Mouse (Mus musculus): ENCODE data around the gene Plcl1. TPM values are rescaled to one million over a fixed set of nuclear protein-coding genes. Genes with fewer than 3 reads are reported as not detected.

Plcl1 gene
- total and polyA plus RNA-seq, 3 experiments: 0.05 TPM; not detected in 2

DNA sequence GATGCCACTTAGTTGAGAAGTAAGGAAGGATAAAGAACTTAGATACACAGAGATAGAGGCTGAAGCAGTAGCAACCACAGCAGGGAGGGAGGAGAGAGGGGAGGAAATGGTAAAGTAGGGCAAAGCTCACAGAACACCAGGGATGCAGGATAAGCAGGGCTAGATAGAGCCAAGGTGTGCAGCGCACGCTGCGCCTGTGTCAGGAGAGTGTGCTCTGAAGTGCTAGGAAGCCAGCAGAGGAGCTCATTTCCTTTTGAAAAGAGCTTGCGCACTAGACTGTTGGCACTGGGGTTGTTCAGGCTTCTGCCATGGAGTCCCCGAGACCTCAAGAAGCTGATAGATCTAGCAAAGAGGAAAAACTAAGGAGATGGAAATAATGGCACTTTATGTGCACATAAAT, 40.6 kb downstream of the Plcl1 start:
- DNase-seq (ENCODE audit: low spot score): no peak
- no peaks in the 10 kb centered on the region for H3K4me1 ChIP-seq (ENCODE audit: insufficient read depth, low read depth, low read length)
- TF ChIP-seq CTCF (IDR thresholded peaks at IDR 0.05; ENCODE audit: low read depth, low read length) (no peak), TAL1 (conservative IDR thresholded peaks at IDR 0.05; ENCODE audit: low read depth, low read length) (no peak), GATA2 (IDR thresholded peaks at IDR 0.05; ENCODE audit: borderline replicate concordance, low read depth, low read length) (no peak), GATA1 (IDR thresholded peaks at IDR 0.05; ENCODE audit: borderline replicate concordance, low read length) (no peak), POLR2AphosphoS5 (IDR thresholded peaks at IDR 0.05; ENCODE audit: insufficient replicate concordance, low read depth, low read length) (no peak)
- H3K4me3 ChIP-seq (ENCODE audit: low read depth, low read length): no peak overlapping the region
- H3K27me3 ChIP-seq (ENCODE audit: insufficient read depth, low read length): no peaks in the 10 kb centered on the region; the same call in 1 of the 2 replicates
- no peak for ATAC-seq (ENCODE audit: extremely low read depth, insufficient number of reproducible peaks, low FRiP score, poor library complexity, severe bottlenecking)
- H3K9me3 ChIP-seq (replicated peaks): no peaks in the 10 kb centered on the region
- no peaks in the 10 kb centered on the region for H3K36me3 ChIP-seq (replicated peaks)

DNA sequence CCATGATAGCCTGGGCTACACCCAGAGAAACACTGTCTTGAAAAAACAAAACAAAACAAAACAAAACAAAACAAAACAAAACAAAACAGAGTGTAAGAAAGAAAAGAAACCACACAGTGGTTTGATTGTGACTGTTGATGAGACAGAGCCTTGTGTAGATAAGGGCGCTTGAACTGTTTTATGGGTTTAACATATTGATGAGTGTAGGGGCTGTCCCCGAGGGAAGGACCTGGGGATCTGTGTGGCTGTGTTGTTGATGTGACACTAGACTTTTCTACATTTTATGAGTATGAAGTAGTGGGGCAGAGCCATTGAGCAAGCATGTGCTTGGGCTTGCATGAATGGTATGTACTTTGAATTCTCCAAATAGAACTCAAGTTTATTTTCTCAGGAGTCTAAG, 41.2 kb downstream of the Plcl1 start:
- H3K9me3 ChIP-seq (replicated peaks): no peaks in the 10 kb centered on the region
- TF ChIP-seq CTCF (IDR thresholded peaks at IDR 0.05; ENCODE audit: low read depth, low read length): no peak
- no peak for TF ChIP-seq GATA2 (IDR thresholded peaks at IDR 0.05; ENCODE audit: borderline replicate concordance, low read depth, low read length)
- TF ChIP-seq TAL1 (conservative IDR thresholded peaks at IDR 0.05; ENCODE audit: low read depth, low read length): no peak
- TF ChIP-seq GATA1 (IDR thresholded peaks at IDR 0.05; ENCODE audit: borderline replicate concordance, low read length): no peak
- no peak for TF ChIP-seq POLR2AphosphoS5 (IDR thresholded peaks at IDR 0.05; ENCODE audit: insufficient replicate concordance, low read depth, low read length)
- ATAC-seq (ENCODE audit: extremely low read depth, insufficient number of reproducible peaks, low FRiP score, poor library complexity, severe bottlenecking) (no peak), DNase-seq (ENCODE audit: low spot score) (no peak)
- no peaks in the 10 kb centered on the region for H3K4me1 ChIP-seq (ENCODE audit: insufficient read depth, low read depth, low read length)
- no peaks in the 10 kb centered on the region; the same call in none of the 2 replicates for H3K27me3 ChIP-seq (ENCODE audit: insufficient read depth, low read length)
- H3K36me3 ChIP-seq (replicated peaks): no peaks in the 10 kb centered on the region
- no peak overlapping the region for H3K4me3 ChIP-seq (ENCODE audit: low read depth, low read length)

DNA sequence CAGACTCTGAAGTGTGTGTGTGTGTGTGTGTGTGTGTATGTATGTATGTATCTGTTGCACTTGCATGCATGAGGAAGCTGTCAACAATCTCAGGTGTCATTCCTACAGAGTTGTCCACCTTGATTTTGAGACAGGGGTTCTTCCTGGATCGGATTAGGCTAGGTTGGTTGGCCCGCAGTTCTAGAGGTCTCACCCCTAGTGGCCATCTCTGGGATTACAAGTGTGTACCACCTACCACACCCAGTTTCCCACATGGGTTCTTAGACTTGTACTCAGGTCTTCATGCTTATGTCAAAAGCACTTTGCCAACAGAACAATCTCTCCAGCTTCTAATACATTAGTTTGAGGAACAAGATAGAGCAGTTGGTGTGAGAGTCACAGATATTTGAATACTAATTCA, 41.9 kb downstream of the Plcl1 start:
- DNase-seq (ENCODE audit: low spot score) (peak; percentile 9), ATAC-seq (ENCODE audit: extremely low read depth, insufficient number of reproducible peaks, low FRiP score, poor library complexity, severe bottlenecking) (peak; percentile 57; the same call in 1 of the 2 replicates)
- TF ChIP-seq TAL1 (conservative IDR thresholded peaks at IDR 0.05; ENCODE audit: low read depth, low read length): no peak
- TF ChIP-seq CTCF (IDR thresholded peaks at IDR 0.05; ENCODE audit: low read depth, low read length): peak; percentile 83
- no peaks in the 10 kb centered on the region; the same call in none of the 2 replicates for H3K27me3 ChIP-seq (ENCODE audit: insufficient read depth, low read length)
- no peak overlapping the region for H3K4me3 ChIP-seq (ENCODE audit: low read depth, low read length)
- no peaks in the 10 kb centered on the region for H3K4me1 ChIP-seq (ENCODE audit: insufficient read depth, low read depth, low read length)
- H3K9me3 ChIP-seq (replicated peaks): no peaks in the 10 kb centered on the region
- H3K36me3 ChIP-seq (replicated peaks): no peaks in the 10 kb centered on the region

DNA sequence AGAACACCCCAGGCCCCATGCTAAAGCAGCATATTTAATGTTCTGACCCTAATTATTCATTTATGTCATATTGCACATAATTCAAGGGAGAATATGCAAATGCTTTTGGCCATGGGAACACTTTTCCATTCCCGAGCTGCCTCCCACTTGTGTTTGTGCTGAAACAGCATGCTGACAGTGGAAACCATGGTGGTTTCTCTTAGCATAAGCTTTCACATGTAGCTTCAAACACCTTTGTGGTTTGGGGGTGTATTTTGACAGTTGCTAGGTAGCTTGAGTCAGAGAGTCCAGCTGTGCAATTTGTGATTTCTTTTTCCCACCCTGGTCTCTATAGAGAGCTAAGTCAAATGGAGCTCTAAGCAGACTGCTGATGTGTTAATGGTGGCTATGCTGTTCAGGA, 42.4 kb downstream of the Plcl1 start:
- DNase-seq (ENCODE audit: low spot score): no peak
- Histone ChIP-seq H3K4me1 (ENCODE audit: insufficient read depth, low read depth, low read length) (no peaks in the 10 kb centered on the region), H3K36me3 (replicated peaks) (no peaks in the 10 kb centered on the region), H3K27me3 (ENCODE audit: insufficient read depth, low read length) (no peaks in the 10 kb centered on the region; the same call in none of the 2 replicates), H3K4me3 (ENCODE audit: low read depth, low read length) (no peak overlapping the region), H3K9me3 (replicated peaks) (no peaks in the 10 kb centered on the region)
- TF ChIP-seq POLR2AphosphoS5 (IDR thresholded peaks at IDR 0.05; ENCODE audit: insufficient replicate concordance, low read depth, low read length): no peak
- no peak for TF ChIP-seq GATA2 (IDR thresholded peaks at IDR 0.05; ENCODE audit: borderline replicate concordance, low read depth, low read length)
- no peak for TF ChIP-seq CTCF (IDR thresholded peaks at IDR 0.05; ENCODE audit: low read depth, low read length)
- TF ChIP-seq GATA1 (IDR thresholded peaks at IDR 0.05; ENCODE audit: borderline replicate concordance, low read length): no peak
- TF ChIP-seq TAL1 (conservative IDR thresholded peaks at IDR 0.05; ENCODE audit: low read depth, low read length): no peak
- no peak for ATAC-seq (ENCODE audit: extremely low read depth, insufficient number of reproducible peaks, low FRiP score, poor library complexity, severe bottlenecking)

DNA sequence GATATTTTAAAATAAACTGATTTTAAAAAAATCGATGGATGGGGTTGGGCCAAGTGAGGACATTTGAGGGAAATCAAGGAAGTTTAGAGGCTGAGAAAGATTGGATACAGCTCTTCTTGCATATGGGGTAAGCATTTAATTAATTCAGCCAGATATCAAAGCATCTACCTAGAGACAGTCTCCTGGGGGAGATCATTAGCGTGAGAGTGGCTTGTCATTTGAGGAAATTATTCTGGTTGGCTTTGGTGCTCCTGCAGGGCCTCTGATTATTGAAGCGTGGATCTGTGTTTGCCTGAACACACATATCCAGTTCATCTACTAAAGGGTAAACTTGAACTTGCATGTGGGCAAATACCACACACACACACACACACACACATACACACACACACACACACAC, 44.1 kb downstream of the Plcl1 start:
- TF ChIP-seq GATA1 (IDR thresholded peaks at IDR 0.05; ENCODE audit: borderline replicate concordance, low read length) (no peak), POLR2AphosphoS5 (IDR thresholded peaks at IDR 0.05; ENCODE audit: insufficient replicate concordance, low read depth, low read length) (no peak), GATA2 (IDR thresholded peaks at IDR 0.05; ENCODE audit: borderline replicate concordance, low read depth, low read length) (no peak), TAL1 (conservative IDR thresholded peaks at IDR 0.05; ENCODE audit: low read depth, low read length) (no peak), CTCF (IDR thresholded peaks at IDR 0.05; ENCODE audit: low read depth, low read length) (no peak)
- Histone ChIP-seq H3K27me3 (ENCODE audit: insufficient read depth, low read length) (no peaks in the 10 kb centered on the region; the same call in none of the 2 replicates), H3K4me1 (ENCODE audit: insufficient read depth, low read depth, low read length) (no peaks in the 10 kb centered on the region), H3K36me3 (replicated peaks) (no peaks in the 10 kb centered on the region), H3K4me3 (ENCODE audit: low read depth, low read length) (no peak overlapping the region), H3K9me3 (replicated peaks) (no peaks in the 10 kb centered on the region)
- DNase-seq (ENCODE audit: low spot score) (no peak), ATAC-seq (ENCODE audit: extremely low read depth, insufficient number of reproducible peaks, low FRiP score, poor library complexity, severe bottlenecking) (no peak)

DNA sequence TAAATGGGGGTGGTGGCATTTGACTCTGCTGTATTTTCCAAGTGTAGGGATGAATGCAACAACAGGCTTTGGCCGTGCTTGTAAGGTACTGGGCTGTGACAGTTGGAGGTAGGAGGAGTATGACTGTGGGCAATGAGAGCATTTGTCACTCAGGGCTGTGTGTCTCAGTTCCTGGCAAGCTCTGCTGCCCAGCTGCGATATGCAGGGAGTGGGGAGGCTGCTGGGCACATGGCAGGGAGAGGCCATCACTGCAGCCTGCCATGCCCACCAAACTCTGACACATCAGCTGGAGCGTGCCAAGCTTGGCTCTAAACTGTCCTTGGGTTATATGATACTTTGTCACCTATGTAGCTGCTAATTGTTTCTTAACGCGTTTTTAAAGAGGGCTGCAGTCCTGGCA, 48.4 kb downstream of the Plcl1 start:
- Histone ChIP-seq H3K36me3 (replicated peaks) (no peaks in the 10 kb centered on the region), H3K4me3 (ENCODE audit: low read depth, low read length) (no peak overlapping the region), H3K27me3 (ENCODE audit: insufficient read depth, low read length) (no peaks in the 10 kb centered on the region; the same call in 1 of the 2 replicates), H3K4me1 (ENCODE audit: insufficient read depth, low read depth, low read length) (no peaks in the 10 kb centered on the region), H3K9me3 (replicated peaks) (no peaks in the 10 kb centered on the region)
- no peak for DNase-seq (ENCODE audit: low spot score)
- no peak for ATAC-seq (ENCODE audit: extremely low read depth, insufficient number of reproducible peaks, low FRiP score, poor library complexity, severe bottlenecking)
- peak; percentile 49; the same call in 1 of the 2 replicates for TF ChIP-seq POLR2AphosphoS5 (IDR thresholded peaks at IDR 0.05; ENCODE audit: insufficient replicate concordance, low read depth, low read length)
- no peak for TF ChIP-seq GATA1 (IDR thresholded peaks at IDR 0.05; ENCODE audit: borderline replicate concordance, low read length)
- no peak for TF ChIP-seq TAL1 (conservative IDR thresholded peaks at IDR 0.05; ENCODE audit: low read depth, low read length)

DNA sequence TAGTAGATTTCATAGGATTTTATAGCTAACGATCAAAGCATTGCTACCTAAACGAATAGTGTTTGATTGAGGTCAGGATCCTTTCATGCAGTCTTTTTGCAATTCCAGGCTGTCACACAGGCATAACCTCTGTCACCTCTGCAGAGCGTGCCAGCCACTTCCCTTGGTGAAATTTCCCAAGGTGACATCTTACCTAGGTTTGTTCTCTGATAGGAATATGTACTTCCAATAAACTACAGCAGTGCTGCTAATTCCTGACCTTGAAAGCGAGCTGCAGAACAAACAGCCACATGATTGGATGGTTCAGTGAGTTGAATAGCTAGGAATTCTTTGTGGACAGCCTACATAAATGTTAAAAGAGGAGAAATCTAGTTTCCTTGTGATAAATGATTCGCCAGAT, 56.6 kb downstream of the Plcl1 start:
- no peaks in the 10 kb centered on the region for H3K9me3 ChIP-seq (replicated peaks)
- H3K4me3 ChIP-seq (ENCODE audit: low read depth, low read length): no peak overlapping the region
- no peak for DNase-seq (ENCODE audit: low spot score)

More for the DNA sequence above, 56.6 kb downstream of the Plcl1 start:
- no peaks in the 10 kb centered on the region for H3K36me3 ChIP-seq (replicated peaks)
- no peak for ATAC-seq (ENCODE audit: extremely low read depth, insufficient number of reproducible peaks, low FRiP score, poor library complexity, severe bottlenecking)
- TF ChIP-seq GATA2 (IDR thresholded peaks at IDR 0.05; ENCODE audit: borderline replicate concordance, low read depth, low read length) (no peak), CTCF (IDR thresholded peaks at IDR 0.05; ENCODE audit: low read depth, low read length) (no peak), TAL1 (conservative IDR thresholded peaks at IDR 0.05; ENCODE audit: low read depth, low read length) (no peak), GATA1 (IDR thresholded peaks at IDR 0.05; ENCODE audit: borderline replicate concordance, low read length) (no peak), POLR2AphosphoS5 (IDR thresholded peaks at IDR 0.05; ENCODE audit: insufficient replicate concordance, low read depth, low read length) (no peak)
- no peaks in the 10 kb centered on the region for H3K27me3 ChIP-seq (ENCODE audit: insufficient read depth, low read length)
- H3K4me1 ChIP-seq (ENCODE audit: insufficient read depth, low read depth, low read length): no peaks in the 10 kb centered on the region
